Mouse (Mus musculus) heart, adult 2 months (tissue): Measurements from ENCODE around the gene Prkag2. TPM values are rescaled to one million over a fixed set of nuclear protein-coding genes. Genes with fewer than 3 reads are reported as not detected.
"Not testable (repeated sequence)": the region's sequence is repeated elsewhere in the genome, so short reads cannot be mapped to it uniquely, and the experiment has no call there.

Source experiments
- DNase-seq, 2 experiments: peaks; one replicate each; pipeline ENCODE4 v3.0.0; 2021
- H3K27ac ChIP-seq: fragments of 200-600 bp; 2 replicates; pipeline ENCODE4 v1.8.1; 2022
- H3K27me3 ChIP-seq: fragments of 200-500 bp; 2 replicates; pipeline ENCODE4 v1.6.1; 2012; ENCODE audit warnings: mild to moderate bottlenecking, low read length, inconsistent platforms, mixed read lengths; ENCODE audit not compliant: control insufficient read depth, insufficient read depth
- H3K36me3 ChIP-seq: fragments of 200-500 bp; 2 replicates; pipeline ENCODE4 v1.6.1; 2012; ENCODE audit warnings: low read length, inconsistent platforms; ENCODE audit not compliant: control insufficient read depth, insufficient read depth
- H3K4me1 ChIP-seq: fragments of 200-500 bp; 2 replicates; pipeline ENCODE4 v1.6.1; 2011; ENCODE audit warnings: low read length; ENCODE audit not compliant: control insufficient read depth, insufficient read depth
- H3K4me3 ChIP-seq: fragments of 200-600 bp; 2 replicates; pipeline ENCODE4 v1.8.1; 2022
- H3K79me2 ChIP-seq: fragments of 200-500 bp; replicated peaks from 2 replicates; pipeline ENCODE4 v1.6.1; 2012; ENCODE audit warnings: mild to moderate bottlenecking, inconsistent platforms, low read length, moderate library complexity, mixed read lengths; ENCODE audit not compliant: control insufficient read depth, insufficient read depth
- H3K9ac ChIP-seq: fragments of 200-500 bp; 2 replicates; pipeline ENCODE4 v1.6.1; 2012; ENCODE audit warnings: low read depth, mild to moderate bottlenecking, control low read depth, inconsistent platforms, low read length, mixed read lengths
- CTCF ChIP-seq: fragments of 200-600 bp; IDR thresholded peaks from 2 replicates; pipeline ENCODE4 v1.8.1; 2022; ENCODE audit warnings: antibody characterized with exemption, mild to moderate bottlenecking, moderate library complexity
- EP300 ChIP-seq: fragments of 200-500 bp; IDR thresholded peaks from 2 replicates; pipeline ENCODE4 v1.6.1; 2011; ENCODE audit warnings: low read depth, low read length, control low read depth; ENCODE audit not compliant: insufficient read depth
- POLR2A ChIP-seq: fragments of 200-500 bp; IDR thresholded peaks from 2 replicates; pipeline ENCODE4 v1.6.1; 2011; ENCODE audit warnings: mild to moderate bottlenecking, low read depth, low read length, control low read depth; ENCODE audit not compliant: insufficient read depth
- WGBS: fragments of 180-500 bp; shearing (Covaris S2); methylation state at CpG from one replicate; pipeline ENCODE4 v1.1.7; 2018; 5-methylcytosine and 5-hydroxymethylcytosine counted together
- intact Hi-C: fragments of 180-260 bp; cut with DNase I; formaldehyde crosslinking; loops from one replicate; pipeline ENCODE4 v1.15.1; 2025
- polyA plus RNA-seq: library from polyadenylated mRNA; depleted of rRNA; stranded (reverse); fragments of >200 nt; gene quantifications from 2 replicates; pipeline ENCODE4 v1.2.3, GENCODE M21; 2012
- total RNA-seq, 2 experiments: library from RNA; stranded (reverse); gene quantifications; 2 replicates each; pipeline ENCODE4 v1.2.3; 2021

Gene Prkag2
- total and polyA plus RNA-seq, 3 experiments = 23.9 to 25.9 (median 25.2) TPM

GRCm38 (mm10) chr5:25077873-25078651 is 22.4 kb downstream of the Prkag2 start:
- Histone ChIP-seq H3K4me1 (peaks cover 2% of the 10 kb centered on the region; the same call in 1 of the 2 replicates), H3K79me2 (peaks cover 2% of the 10 kb centered on the region; the same call in 1 of the 2 replicates), H3K27ac (no peak overlapping the region), H3K4me3 (no peak overlapping the region), H3K36me3 (no peaks in the 10 kb centered on the region), H3K27me3 (no peaks in the 10 kb centered on the region), H3K9ac (no peak overlapping the region)
- TF ChIP-seq POLR2A = no peak
- no peak for TF ChIP-seq EP300
- no peak for TF ChIP-seq CTCF
- no peak for DNase-seq
- intact Hi-C loops = no loop called here
- 74% methylated on average over 8 of the region's 8 CpGs for WGBS

GRCm38 (mm10) chr5:25077258-25077657 is 23.2 kb downstream of the Prkag2 start:
- H3K27ac ChIP-seq, H3K27me3 ChIP-seq, H3K36me3 ChIP-seq, H3K4me3 ChIP-seq, intact Hi-C loops, H3K9ac ChIP-seq, H3K79me2 ChIP-seq, H3K4me1 ChIP-seq, DNase-seq: not testable (repeated sequence)
- 91% methylated on average over 13 of the region's 13 CpGs for WGBS

- no peak overlapping the region for H3K9ac ChIP-seq
- no peaks in the 10 kb centered on the region for H3K36me3 ChIP-seq
- no peak overlapping the region for H3K4me3 ChIP-seq
- H3K27ac ChIP-seq = no peak overlapping the region
- DNase-seq = no peak
- peaks cover 2% of the 10 kb centered on the region; the same call in 1 of the 2 replicates for H3K79me2 ChIP-seq
- WGBS = 88% methylated on average over 4 of the region's 4 CpGs
- intact Hi-C loops = no loop called here
- H3K27me3 ChIP-seq = no peaks in the 10 kb centered on the region
- TF ChIP-seq POLR2A (no peak), EP300 (no peak), CTCF (no peak)
- peaks cover 2% of the 10 kb centered on the region; the same call in 1 of the 2 replicates for H3K4me1 ChIP-seq
These were observed 24.8 kb downstream of the Prkag2 start for GRCm38 (mm10) chr5:25075623-25076022.

GRCm38 (mm10) chr5:25069815-25070214 is 30.6 kb downstream of the Prkag2 start:
- intact Hi-C loops = no loop called here
- Histone ChIP-seq H3K4me3 (no peak overlapping the region), H3K27ac (no peak overlapping the region), H3K36me3 (no peaks in the 10 kb centered on the region), H3K79me2 (no peaks in the 10 kb centered on the region), H3K27me3 (no peaks in the 10 kb centered on the region), H3K9ac (no peak overlapping the region), H3K4me1 (peaks cover 14% of the 10 kb centered on the region)
- no peak for DNase-seq
- TF ChIP-seq EP300 (no peak), POLR2A (no peak), CTCF (no peak)
- 55% methylated on average over 5 of the region's 5 CpGs for WGBS

- Histone ChIP-seq H3K27ac (peak overlapping the region; percentile 4; the same call in 1 of the 2 replicates), H3K27me3 (no peaks in the 10 kb centered on the region), H3K79me2 (no peaks in the 10 kb centered on the region), H3K36me3 (no peaks in the 10 kb centered on the region), H3K4me3 (no peak overlapping the region), H3K4me1 (peaks cover 16% of the 10 kb centered on the region), H3K9ac (no peak overlapping the region)
- no peak for TF ChIP-seq EP300
- no peak for TF ChIP-seq CTCF
- TF ChIP-seq POLR2A = no peak
- peak; percentile 70 to 82 for DNase-seq
- intact Hi-C loops = no loop called here
- 10% methylated on average over 6 of the region's 6 CpGs for WGBS
These were observed 33.3 kb downstream of the Prkag2 start for GRCm38 (mm10) chr5:25067122-25067521.

- Histone ChIP-seq H3K36me3 (no peaks in the 10 kb centered on the region), H3K4me1 (peaks cover 13% of the 10 kb centered on the region), H3K4me3 (no peak overlapping the region), H3K9ac (no peak overlapping the region), H3K79me2 (no peaks in the 10 kb centered on the region), H3K27me3 (no peaks in the 10 kb centered on the region), H3K27ac (no peak overlapping the region)
- no peak for DNase-seq
- TF ChIP-seq EP300 = no peak
- no peak for TF ChIP-seq CTCF
- no peak for TF ChIP-seq POLR2A
- WGBS = 56% methylated on average over 8 of the region's 8 CpGs
- intact Hi-C loops = no loop called here
These were observed 35.9 kb downstream of the Prkag2 start for GRCm38 (mm10) chr5:25064270-25065232.
